Mouse (Mus musculus): Measurements from ENCODE around the gene Grwd1. TPM values are rescaled to one million over a fixed set of nuclear protein-coding genes. Genes with fewer than 3 reads are reported as not detected.

The Grwd1 gene
- polyA plus RNA-seq, 1 experiment: 25.5 TPM

DNA sequence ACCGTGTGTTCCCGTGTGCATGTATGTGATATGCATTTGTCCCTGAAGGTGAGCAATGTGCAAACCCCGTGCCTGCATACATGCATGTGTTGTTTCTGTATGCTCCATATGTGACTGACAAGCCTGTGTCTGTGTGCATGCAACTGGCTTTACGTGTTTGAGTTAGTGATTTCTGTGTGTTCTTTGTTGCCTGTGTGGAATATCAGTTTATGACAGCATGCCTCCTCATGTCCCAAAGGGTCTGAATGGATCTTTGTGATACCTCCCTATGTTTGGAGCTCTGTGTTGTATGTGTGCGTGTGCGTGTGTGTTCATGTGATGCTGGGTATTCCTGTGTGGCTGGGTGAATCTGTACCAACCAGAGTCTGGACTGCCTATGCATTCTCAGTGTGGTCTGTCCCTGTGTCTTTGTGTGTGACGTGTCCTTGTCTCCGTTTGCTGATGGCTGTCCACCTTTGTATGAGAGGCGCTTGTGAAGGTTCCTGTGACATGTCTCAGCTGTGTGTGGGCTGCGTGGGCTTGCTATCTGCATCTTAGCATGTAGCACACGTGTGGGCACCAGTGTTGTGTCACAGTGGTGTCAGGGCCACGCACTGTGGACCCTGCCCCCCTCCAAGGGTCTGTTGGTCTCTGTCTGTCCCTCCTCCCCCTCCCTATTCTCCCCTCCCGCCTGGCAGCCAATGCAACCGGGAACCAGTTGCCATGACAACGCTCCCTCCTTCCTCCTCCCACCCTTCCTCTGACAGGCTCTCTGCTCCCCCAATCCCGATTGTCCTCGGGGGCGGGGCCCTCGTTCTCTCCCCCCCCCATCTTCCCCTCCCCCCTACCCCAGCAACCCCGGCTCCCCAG is 46.0 kb downstream of the Grwd1 start, which contains the start of gene Sult2b1:
TSS of gene Sult2b1 (minus strand) at position 146 of the 849 bp plus-strand sequence.
- TF ChIP-seq POLR2A (IDR thresholded peaks at IDR 0.05; ENCODE audit: borderline replicate concordance, extremely low read depth, insufficient read depth, insufficient read length, poor library complexity, severe bottlenecking) (peak; percentile 62; the same call in 1 of the 2 replicates), CTCF (IDR thresholded peaks at IDR 0.05; ENCODE audit: borderline replicate concordance, extremely low read depth, insufficient read depth, insufficient read length) (no peak)
- DNase-seq (ENCODE audit: low read depth): peak; percentile 99

DNA sequence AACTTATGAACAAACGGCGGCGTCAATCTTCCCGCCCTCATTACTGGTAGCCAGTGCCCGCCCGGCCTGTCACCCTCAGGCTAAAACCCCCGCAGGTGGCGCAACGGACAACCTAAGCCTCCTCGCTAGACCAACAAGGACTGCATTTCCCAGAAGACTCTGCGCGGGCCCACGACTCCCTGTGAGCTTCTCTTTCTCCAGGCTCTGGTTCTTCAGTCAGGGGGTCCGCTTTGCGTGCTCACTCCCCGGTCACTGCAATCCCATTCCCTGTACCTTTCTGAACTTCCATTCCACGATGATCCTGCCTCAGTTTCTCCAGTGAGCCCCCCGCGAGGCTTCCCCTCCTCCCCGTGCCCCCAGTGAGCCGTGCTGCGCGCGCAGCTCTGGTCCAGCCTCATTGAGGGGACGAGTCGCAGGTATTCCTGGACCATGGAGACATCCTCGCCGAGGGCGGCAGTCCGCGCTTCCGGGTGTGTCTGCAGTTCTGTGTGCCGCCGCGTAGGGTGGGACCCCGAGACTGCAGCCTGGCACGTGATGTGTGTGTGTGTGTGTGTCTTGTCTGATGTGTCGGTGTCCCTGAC is 47.1 kb downstream of the Grwd1 start, which contains the start of gene Lmtk3:
TSS of gene Lmtk3 (plus strand) at position 228 of the 581 bp plus-strand sequence.
- TF ChIP-seq CTCF (IDR thresholded peaks at IDR 0.05; ENCODE audit: borderline replicate concordance, extremely low read depth, insufficient read depth, insufficient read length) (peak; percentile 23; the same call in 1 of the 2 replicates), POLR2A (IDR thresholded peaks at IDR 0.05; ENCODE audit: borderline replicate concordance, extremely low read depth, insufficient read depth, insufficient read length, poor library complexity, severe bottlenecking) (0 out of 2 replicates have a peak, but pooled peaks have one; percentile 19)
- peak; percentile 89 for DNase-seq (ENCODE audit: low read depth)

DNA sequence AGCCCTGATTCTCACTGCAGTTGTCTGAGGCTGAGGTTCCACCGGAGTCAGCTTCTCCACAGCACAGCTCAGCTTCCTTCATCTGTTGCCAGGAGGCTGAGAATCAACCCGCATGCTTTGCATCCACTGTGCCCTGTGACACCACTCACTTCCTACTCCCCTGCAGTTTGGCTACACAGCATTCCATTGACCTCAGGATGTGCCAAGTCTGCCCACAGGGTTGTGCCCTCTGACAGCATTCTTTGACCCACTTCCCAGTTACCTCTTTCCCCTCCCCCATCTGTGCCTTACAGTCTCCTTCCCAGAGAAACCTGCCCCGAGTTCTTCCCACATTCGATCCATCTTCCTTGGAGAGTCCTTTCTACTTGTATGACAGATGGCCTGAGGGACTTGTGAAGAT is 48.5 kb downstream of the Grwd1 start:
- no peak for TF ChIP-seq POLR2A (IDR thresholded peaks at IDR 0.05; ENCODE audit: borderline replicate concordance, extremely low read depth, insufficient read depth, insufficient read length, poor library complexity, severe bottlenecking)
- TF ChIP-seq CTCF (IDR thresholded peaks at IDR 0.05; ENCODE audit: borderline replicate concordance, extremely low read depth, insufficient read depth, insufficient read length): no peak
- no peak for DNase-seq (ENCODE audit: low read depth)

DNA sequence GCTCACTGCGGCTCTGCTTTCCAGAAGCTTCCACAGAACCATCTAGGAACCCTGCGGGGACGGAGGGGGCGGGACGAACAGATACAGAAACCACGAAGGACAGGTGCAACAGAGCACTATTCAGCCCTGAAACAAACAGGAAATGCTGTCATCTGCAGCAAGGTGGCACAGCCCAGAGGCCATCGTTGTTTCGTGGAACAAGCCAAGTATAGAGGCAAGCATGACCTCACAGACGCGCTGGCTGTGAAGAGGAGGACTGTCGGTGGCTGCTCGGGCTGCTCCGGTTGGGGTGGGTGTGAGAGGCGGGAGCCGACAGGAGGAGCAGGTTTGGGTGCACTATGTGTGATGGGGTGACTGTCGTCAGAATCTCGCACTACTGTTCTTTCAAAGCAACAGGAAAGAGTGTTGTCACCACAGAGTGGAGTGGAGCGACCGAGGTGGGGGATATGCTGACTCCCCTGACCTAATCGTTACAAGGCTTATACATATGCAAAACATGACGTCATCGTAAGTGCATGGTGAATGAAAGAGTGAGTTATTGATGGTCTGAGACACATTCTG is 51.6 kb downstream of the Grwd1 start:
- no peak for TF ChIP-seq CTCF (IDR thresholded peaks at IDR 0.05; ENCODE audit: borderline replicate concordance, extremely low read depth, insufficient read depth, insufficient read length)
- no peak for TF ChIP-seq POLR2A (IDR thresholded peaks at IDR 0.05; ENCODE audit: borderline replicate concordance, extremely low read depth, insufficient read depth, insufficient read length, poor library complexity, severe bottlenecking)
- no peak for DNase-seq (ENCODE audit: low read depth)

DNA sequence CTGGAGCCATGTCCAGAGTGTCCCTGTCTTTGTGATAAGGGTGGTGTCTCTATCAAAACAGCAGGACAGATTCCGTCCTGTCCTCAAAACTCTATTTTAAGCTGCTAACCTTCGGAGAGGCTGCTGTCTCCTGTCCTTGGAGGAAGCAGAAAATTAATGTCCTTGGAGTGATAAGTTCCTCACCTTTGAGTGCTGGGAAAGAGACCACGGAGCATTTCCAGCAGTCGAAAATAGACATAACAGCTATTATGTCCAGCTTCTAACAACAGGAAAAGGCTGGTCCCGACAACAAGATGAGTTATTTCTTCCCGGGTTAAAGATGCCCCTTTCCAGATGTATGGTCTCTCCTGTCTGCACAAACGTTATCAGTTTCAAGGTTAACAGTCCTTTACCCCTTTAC is 55.5 kb downstream of the Grwd1 start:
- DNase-seq (ENCODE audit: low read depth): no peak
- TF ChIP-seq CTCF (IDR thresholded peaks at IDR 0.05; ENCODE audit: borderline replicate concordance, extremely low read depth, insufficient read depth, insufficient read length) (no peak), POLR2A (IDR thresholded peaks at IDR 0.05; ENCODE audit: borderline replicate concordance, extremely low read depth, insufficient read depth, insufficient read length, poor library complexity, severe bottlenecking) (no peak)

Other genes with a start within 250 kb of the Grwd1 start
- 0.13 TPM in 1 of 2 replicates, not detected in the other for gene Fgf21, start 215.5 kb downstream of the Grwd1 start, polyA plus RNA-seq (2012; rRNA removed)
- 0.06 and 0.14 TPM in 2 replicates for gene Fut1, start 213.7 kb downstream of the Grwd1 start, polyA plus RNA-seq (2012; rRNA removed)
- gene Izumo1, start 209.1 kb downstream of the Grwd1 start, polyA plus RNA-seq (2012; rRNA removed): 0.13 and 0.16 TPM in 2 replicates
- 11.6 and 17.6 TPM in 2 replicates for gene Rasip1, start 203.5 kb downstream of the Grwd1 start, polyA plus RNA-seq (2012; rRNA removed)
- 3.2 and 4.0 TPM in 2 replicates for gene Mamstr, start 191.0 kb downstream of the Grwd1 start, polyA plus RNA-seq (2012; rRNA removed)
- 0.10 and 0.16 TPM in 2 replicates for gene Fut2, start 164.6 kb downstream of the Grwd1 start, polyA plus RNA-seq (2012; rRNA removed)
- 0.64 and 2.1 TPM in 2 replicates for gene Ntn5, start 146.9 kb downstream of the Grwd1 start, polyA plus RNA-seq (2012; rRNA removed)
- 0.66 and 1.1 TPM in 2 replicates for gene Sec1, start 136.5 kb downstream of the Grwd1 start, polyA plus RNA-seq (2012; rRNA removed)
- 81.4 and 108 TPM in 2 replicates for gene Car11, start 131.1 kb downstream of the Grwd1 start, polyA plus RNA-seq (2012; rRNA removed)
- 7.6 and 8.4 TPM in 2 replicates for gene Dbp, start 125.9 kb downstream of the Grwd1 start, polyA plus RNA-seq (2012; rRNA removed)
- 640 and 749 TPM in 2 replicates for gene Rpl18, start 115.5 kb downstream of the Grwd1 start, polyA plus RNA-seq (2012; rRNA removed)
- gene Sphk2, start 112.9 kb downstream of the Grwd1 start, polyA plus RNA-seq (2012; rRNA removed): 33.0 and 39.8 TPM in 2 replicates
- 0.68 and 0.83 TPM in 2 replicates for gene Fam83e, start 109.7 kb downstream of the Grwd1 start, polyA plus RNA-seq (2012; rRNA removed)
- gene Spaca4, start 105.1 kb downstream of the Grwd1 start, polyA plus RNA-seq (2012; rRNA removed): not detected in 2 replicates
- 328 and 336 TPM in 2 replicates for gene Lmtk3, start 47.2 kb downstream of the Grwd1 start, polyA plus RNA-seq (2012; rRNA removed)
- gene Sult2b1, start 46.3 kb downstream of the Grwd1 start, polyA plus RNA-seq (2012; rRNA removed): 2.0 and 2.3 TPM in 2 replicates
- gene Cyth2, start 16.4 kb downstream of the Grwd1 start, polyA plus RNA-seq (2012; rRNA removed): 246 and 277 TPM in 2 replicates
- 1.3 and 1.9 TPM in 2 replicates for gene Kcnj14, start 6.2 kb downstream of the Grwd1 start, polyA plus RNA-seq (2012; rRNA removed)
- 197 and 238 TPM in 2 replicates for gene Kdelr1, start 41.8 kb upstream of the Grwd1 start, polyA plus RNA-seq (2012; rRNA removed)
- gene Grin2d, start 47.4 kb upstream of the Grwd1 start, polyA plus RNA-seq (2012; rRNA removed): 13.2 and 31.1 TPM in 2 replicates
- gene Syngr4, start 65.8 kb upstream of the Grwd1 start, polyA plus RNA-seq (2012; rRNA removed): 0.30 and 0.41 TPM in 2 replicates
- 19.1 and 23.3 TPM in 2 replicates for gene Tmem143, start 66.0 kb upstream of the Grwd1 start, polyA plus RNA-seq (2012; rRNA removed)
- 27.7 and 27.8 TPM in 2 replicates for gene Emp3, start 90.5 kb upstream of the Grwd1 start, polyA plus RNA-seq (2012; rRNA removed)
- 5.8 and 7.6 TPM in 2 replicates for gene Ccdc114, start 93.1 kb upstream of the Grwd1 start, polyA plus RNA-seq (2012; rRNA removed)
- gene Abcc6, start 199.4 kb upstream of the Grwd1 start, polyA plus RNA-seq (2012; rRNA removed): 1.2 and 1.4 TPM in 2 replicates
- gene Nomo1, start 202.8 kb upstream of the Grwd1 start, polyA plus RNA-seq (2012; rRNA removed): 38.5 and 52.6 TPM in 2 replicates

All from brain, embryonic 14.5 days (tissue).